Mouse (Mus musculus): ENCODE data around the gene 6430531B16Rik.

The 6430531B16Rik gene

GRCm38 (mm10) chr7:139937810-139938209 lies 40.7 kb downstream of the 6430531B16Rik start:
- no peak for DNase-seq (ENCODE audit: low spot score)

GRCm38 (mm10) chr7:139937138-139937537 lies 41.4 kb downstream of the 6430531B16Rik start:
- no peak for DNase-seq (ENCODE audit: low spot score)

GRCm38 (mm10) chr7:139936705-139937104 lies 41.9 kb downstream of the 6430531B16Rik start:
- no peak for DNase-seq (ENCODE audit: low spot score)

- no peak for DNase-seq (ENCODE audit: low spot score)
Observed at GRCm38 (mm10) chr7:139930732-139931131, 47.8 kb downstream of the 6430531B16Rik start.
